Mouse (Mus musculus) liver, postnatal 0 days (tissue): Measurements from ENCODE around the gene Flvcr2.

ENCODE experiments used
- CTCF ChIP-seq: sonication (generic); IDR thresholded peaks from 2 replicates; pipeline ENCODE4 v1.5.1; 2016; ENCODE audit warnings: antibody characterized with exemption, low read depth
- EP300 ChIP-seq: IDR thresholded peaks from 2 replicates; pipeline ENCODE4 v1.6.1; 2016; ENCODE audit warnings: antibody characterized with exemption, low read depth, mild to moderate bottlenecking

DNA sequence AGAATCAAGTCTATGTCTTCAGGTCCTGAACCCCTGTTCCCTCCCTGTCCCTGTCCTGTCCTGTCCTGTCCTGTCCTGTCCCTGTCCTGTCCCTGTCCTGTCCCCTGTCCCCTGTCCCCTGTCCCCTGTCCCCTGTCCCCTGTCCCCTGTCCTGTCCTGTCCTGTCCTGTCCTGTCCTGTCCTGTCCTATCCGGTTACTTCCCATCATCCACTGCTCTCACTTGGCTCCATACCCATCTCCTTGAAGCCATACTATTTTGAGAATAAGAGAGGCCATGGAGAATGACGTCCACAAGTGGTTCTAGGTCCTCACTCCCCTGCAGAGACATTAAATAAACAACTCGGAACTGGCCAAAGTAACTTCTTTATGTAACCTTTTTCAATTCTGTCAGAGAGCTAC, 10.7 kb downstream of the Flvcr2 start:
- TF ChIP-seq CTCF (no peak), EP300 (no peak)
